Mouse (Mus musculus) 416B (cell line): ENCODE results near the gene Smarcc1.

Source experiments
- DNase-seq: peaks from one replicate; pipeline ENCODE4 v3.0.0; 2011; ENCODE audit warnings: low read depth

Smarcc1 gene

DNA sequence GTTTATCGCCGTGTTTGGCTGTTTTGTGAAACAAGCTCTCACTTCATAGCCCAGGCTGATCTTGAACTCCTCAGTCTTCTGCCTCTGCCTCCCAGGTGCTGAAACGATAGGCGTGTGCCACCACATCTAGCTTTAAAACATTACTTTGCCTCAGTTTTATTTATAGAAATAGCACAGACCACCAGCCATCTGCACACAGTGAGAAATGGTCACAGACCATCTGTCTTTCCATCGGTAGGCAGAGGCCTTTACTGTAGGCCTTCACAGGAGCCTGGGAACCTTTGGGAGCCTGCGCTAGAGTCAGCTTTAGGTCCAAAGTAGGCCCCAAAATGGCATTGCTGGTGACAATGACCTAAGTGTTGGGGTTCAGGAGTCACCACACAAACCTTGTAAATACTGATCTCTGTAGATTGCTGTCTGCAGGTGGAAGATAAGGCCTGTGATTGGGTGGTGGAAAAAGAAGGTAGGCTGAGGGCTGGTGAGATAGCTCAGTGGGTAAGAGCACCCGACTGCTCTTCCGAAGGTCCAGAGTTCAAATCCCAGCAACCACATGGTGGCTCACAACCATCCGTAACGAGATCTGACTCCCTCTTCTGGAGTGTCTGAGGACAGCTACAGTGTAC is 166.7 kb downstream of the Smarcc1 start:
- no peak for DNase-seq

DNA sequence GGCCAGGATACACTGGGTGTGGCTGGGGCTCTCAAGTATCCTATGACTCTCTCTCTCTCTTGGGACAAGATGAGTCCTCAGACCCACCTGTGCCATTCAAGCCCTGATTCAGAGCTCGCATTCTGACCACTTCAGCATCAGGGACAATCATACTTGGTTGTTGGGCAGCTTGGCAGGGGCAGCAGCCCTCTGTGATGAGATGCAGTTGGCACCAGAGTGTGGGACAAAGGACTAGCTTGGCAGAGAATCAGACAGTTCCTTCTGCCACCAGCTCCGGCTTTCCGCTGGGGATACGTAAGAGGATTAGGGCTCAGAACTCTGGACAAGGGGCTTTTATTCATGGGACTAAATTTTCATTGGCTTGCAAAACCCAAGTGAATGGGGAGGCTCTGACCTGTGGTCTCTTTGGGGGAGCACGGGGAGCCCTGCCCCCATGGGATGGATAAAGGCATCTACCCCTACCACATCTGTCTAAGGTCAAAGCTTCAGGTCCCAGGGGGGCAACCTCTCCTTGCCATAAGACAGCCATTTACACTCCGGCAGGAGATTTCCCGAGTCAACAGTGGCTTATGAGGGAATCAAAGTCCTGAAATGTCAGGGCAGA is 169.9 kb downstream of the Smarcc1 start:
- no peak for DNase-seq
